Mouse (Mus musculus) 3134 (cell line): ENCODE measurements around the gene C130032M10Rik.
A peak's percentile ranks its signal among the peaks of the same experiment; 100 is the strongest.
"Not testable (repeated sequence)": the region's sequence is repeated elsewhere in the genome, so short reads cannot be mapped to it uniquely, and the experiment has no call there.

Experiments used
- DNase-seq: peaks from one replicate; pipeline ENCODE4 v3.0.0-alpha.2; 2011; ENCODE audit warnings: low spot score; ENCODE audit not compliant: insufficient read length; ENCODE audit errors: extremely low read depth

The C130032M10Rik gene

DNA sequence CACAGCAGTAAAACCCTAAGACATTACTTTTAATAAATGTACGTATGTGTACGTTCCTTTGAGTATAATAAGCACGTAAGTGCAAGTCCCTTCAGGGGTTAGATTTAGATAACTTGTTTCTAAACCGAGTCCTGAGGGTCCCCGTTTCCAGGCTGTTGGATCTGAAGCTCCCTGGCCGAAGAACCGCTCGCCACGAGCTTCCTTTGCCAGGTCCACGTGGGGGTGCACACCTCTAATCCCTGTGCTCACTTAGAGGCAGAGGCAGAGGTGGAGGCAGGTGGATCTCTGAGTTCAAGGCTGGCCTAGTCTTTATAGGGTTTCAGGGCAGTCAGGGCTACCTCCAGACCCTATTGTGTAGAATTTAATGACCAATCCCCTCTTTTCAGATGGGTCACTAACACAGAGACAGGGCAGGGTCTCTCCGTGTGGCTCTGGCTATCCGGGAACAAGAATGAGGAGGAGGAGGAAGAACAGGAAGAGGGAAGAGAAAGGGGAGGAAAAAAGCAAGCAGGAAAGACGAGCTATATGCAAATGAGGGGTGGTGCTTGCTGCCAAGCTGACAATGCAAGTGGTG, 2.5 kb downstream of the C130032M10Rik start:
- no peak for DNase-seq

DNA sequence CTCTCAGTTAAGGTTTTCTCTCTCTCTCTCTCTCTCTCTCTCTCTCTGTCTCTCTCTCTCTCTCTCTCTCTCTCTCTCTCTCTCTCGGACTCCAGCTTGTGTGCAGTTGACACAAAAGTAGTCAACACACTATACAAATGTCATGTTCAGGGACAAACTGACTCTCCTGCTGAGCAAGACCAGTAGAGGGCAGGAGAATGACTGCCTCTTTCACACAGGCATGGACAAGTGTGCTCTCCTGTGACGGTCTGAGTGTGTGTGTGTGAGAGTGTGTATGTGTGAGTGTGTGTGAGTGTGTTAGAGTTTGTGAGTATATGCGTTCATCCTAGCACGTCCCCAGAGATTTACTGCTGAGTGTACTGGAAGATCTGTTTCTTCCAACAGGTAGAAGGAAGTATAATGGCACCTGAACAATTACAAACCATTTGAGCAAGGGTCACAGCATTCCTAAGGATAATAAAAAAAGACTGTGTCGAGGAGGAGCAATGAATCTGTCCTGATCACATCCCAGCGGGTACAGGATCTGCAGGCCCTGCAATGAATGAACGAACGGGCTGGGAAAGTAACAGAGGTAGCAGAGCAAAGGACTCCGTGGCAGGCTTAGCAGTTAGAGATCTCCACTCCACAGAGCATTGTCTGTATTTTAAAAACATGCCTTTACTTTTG, 3.4 kb downstream of the C130032M10Rik start:
- DNase-seq, result no peak

DNA sequence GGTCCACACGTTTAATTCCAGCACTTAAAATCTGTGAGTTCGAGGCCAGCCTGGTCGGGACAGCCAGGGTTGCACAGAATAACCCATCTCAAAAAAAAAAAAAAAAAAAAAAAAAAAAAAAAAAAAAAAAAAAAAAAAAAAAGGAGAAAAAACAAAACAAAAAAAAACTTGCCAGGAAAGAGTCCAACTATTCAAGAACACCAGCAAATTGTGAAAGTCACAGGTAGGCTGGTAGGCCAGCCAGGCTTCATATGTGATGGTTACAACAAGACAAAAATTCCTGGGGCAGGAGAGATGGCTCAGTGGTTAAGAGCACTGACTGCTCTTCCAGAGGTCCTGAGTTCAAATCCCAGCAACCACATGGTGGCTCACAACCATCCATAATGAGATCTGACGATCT, 5.0 kb downstream of the C130032M10Rik start:
- DNase-seq, result not testable (repeated sequence)

DNA sequence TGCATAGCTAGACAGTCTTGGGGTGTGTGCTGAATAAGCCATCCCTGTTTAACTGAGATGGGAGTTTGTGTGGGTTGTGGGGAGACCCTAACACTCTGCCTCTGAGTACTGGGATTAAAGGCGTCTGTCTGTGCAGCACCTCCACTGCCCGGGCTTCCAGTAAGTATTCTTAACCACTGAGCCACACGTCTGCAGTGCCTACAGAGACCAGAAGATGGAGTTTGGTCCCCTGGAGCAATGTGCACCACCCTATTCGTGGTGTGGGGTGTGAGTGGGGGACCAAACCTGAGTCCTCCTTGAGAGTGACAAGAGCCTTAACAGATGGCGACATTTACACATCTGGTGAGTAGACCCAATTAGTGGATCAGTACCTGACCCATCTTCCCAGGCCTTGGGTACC, 6.5 kb downstream of the C130032M10Rik start:
- no peak for DNase-seq

DNA sequence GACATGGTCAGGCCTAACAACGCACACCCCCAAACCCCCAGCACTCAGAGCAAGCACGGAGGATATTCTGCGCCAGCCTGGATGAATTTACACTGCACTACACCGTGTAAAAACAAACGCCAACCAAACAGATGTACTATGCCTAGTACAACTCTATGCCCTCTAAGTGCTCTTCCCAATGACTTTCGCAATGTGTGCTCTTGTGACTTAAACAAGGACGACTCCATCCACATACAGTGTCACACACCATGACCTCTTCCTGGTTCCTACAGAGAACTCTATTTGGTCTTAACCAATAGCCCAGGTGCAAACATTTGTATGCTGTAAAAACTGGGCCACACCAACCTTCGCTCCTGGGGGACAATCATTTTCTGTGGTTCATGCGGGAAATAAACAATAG, 7.0 kb downstream of the C130032M10Rik start:
- DNase-seq, result no peak

DNA sequence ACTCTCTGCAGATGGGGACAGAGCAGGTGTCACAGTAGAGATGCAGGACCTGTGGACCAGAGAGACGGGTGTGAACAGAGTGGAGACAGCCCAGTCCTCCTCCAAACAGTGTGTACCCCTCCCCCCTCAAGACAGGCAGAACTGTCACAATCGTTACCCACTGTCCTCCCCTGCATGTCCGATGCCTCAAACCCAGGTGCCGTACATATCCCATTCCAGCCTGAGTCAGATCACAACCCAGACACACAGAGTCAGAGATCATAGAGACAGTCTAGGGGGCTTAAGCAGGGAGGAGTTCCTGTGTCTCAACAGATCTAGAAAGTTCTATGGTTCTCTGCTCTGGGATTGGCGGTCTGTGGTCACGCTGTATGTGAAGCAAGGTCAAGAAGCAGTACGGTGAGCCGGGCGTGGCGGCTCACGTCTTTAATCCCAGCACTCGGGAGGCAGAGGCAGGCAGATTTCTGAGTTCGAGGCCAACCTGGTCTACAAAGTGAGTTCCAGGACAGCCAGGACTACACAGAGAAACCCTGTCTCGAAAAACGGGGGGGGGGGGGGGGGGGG, 9.7 kb downstream of the C130032M10Rik start:
- DNase-seq, result no peak

DNA sequence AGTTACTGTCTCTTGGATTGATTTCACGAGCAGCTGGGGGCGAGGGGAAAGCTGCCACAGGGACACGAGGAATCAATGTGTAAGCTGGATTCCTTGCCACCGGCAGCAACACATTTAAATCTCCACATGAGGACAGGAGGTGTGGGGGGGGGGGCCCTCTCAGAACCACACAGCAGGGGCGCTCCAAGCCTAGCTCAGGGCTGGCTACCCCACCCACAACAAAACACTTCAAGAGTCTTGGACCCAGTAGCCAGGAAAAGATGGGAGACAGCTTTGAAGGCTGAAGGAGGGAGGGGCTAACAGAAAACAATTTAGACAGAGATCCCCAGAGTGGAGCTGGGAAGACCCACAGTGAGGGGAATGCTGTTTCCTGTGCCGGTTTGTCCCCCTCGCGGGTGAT, 10.4 kb downstream of the C130032M10Rik start:
- DNase-seq, result peak; percentile 44

DNA sequence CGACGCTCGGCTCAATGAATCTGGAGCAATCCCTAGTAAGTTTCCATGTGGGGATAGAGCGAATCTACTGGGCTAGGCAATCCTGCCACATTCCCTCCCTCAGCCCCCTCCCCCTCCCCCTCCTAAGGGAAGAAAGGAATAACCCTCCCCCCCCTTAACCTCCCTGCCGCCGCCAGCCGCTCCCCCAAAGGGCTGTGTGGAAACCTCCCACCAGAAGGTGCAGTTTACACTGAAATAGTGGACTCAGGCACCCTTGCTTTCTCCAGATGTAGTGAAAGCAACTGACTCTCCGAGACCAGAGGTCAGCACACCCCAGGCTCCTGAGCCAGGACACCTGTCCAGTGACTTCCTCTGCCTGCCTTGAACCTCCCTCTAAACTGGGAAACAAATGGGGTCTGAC, 11.1 kb downstream of the C130032M10Rik start:
- peak; percentile 64 for DNase-seq

DNA sequence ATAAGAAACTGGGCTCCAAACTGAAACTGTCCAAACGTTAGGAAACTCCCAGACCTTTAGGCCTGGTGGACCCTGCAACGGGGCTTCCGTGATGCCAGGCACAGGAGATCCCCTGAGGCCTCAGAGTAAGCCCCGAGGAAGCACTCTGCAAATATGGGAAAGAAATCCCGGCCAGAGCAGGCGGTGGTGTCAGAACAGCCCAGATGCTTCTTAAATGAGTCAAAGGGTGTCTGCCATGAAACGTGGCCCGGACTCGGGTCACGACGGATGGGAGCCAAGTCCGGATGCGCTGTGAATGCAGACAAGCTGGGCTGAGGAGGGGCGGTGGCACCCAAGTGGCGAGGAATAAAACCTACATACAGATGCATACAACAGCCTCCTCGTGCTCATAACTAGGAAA, 11.6 kb downstream of the C130032M10Rik start:
- DNase-seq, result peak; percentile 88

DNA sequence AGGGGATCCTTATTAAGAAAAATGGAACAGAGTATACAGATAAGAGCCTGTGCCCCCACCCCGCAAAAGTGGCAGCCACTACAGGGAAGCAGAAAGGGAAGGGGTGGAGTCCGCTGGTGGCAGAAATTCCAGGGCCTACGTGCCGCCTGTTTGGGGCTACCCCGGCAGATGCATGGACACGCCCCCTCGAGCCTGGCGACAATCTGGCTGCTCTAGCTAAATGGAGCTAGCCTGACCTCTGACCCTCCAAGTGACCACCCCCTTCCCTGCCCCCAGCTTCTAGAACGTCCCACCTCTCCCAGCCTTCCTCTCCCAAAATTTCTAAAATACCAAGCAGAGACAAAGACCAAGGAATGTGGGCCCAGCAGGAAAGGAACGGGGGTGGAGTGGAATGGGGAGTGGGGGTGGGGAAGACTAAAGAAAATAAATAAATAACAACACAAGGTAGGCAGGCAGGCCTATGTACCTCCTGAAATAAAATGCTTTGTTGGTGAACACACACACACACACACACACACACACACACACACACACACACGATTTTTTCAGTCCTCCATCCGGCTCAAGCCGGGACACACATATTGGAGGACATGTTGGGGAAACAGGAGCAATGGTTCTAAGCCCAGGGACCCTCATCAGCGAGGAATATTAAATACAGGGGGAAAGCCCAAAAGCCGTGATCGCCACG, 12.6 kb downstream of the C130032M10Rik start:
- DNase-seq, result peak; percentile 75

DNA sequence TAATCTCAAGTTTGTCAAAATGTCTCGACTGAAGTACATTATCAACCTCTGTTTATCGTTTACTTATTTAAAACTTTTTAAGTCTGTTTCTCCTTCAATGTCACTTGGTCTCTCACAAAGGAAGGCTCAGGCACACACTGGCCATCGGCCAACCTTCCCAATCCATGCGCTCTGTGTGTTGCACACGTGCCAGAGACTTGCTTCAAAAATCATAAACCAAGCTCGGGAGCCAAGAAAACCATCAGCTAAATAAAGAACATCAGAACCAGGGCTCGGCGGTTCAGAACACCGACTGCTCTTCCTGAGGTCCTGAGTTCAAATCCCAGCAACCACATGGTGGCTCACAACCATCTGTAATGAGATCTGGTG, 13.2 kb downstream of the C130032M10Rik start:
- no peak for DNase-seq

DNA sequence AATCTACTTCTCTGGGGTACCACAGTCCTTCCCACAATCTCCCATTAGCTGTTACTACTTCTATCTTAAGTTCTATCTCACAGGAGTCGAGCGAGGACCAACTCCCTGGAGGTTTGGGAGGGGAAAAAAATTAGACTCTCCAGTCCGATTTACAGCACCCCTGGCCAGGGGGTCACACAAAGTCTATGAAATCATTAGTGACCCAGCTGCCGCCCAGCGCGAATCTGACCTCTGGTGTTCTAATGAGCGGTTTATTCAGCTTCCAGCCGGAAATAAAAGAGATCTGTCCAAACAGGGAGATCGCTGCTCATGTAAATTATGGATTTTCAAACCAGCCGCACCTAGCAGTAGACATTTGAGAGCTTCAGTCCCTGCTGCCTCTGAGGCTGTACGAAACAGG, 15.8 kb downstream of the C130032M10Rik start:
- DNase-seq, result no peak

DNA sequence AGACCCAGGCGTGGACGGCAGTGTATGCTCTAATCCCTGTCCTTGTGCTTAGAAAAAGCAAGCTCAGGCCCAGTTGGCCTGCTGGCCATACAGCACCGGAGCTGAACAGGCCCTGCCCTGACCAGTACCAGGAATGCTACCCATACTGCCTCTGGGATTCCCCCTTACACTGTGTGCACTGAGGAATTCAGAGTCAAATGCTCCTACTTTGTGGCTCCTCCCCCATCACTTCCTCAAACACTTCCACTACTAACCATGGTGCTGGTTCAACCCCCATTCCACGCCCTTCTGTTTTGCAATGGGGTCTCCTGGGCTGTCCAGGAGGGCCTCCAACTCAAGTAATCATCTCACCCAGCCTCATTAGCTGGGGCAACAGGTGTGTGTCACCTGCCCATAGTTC, 18.4 kb downstream of the C130032M10Rik start:
- no peak for DNase-seq

DNA sequence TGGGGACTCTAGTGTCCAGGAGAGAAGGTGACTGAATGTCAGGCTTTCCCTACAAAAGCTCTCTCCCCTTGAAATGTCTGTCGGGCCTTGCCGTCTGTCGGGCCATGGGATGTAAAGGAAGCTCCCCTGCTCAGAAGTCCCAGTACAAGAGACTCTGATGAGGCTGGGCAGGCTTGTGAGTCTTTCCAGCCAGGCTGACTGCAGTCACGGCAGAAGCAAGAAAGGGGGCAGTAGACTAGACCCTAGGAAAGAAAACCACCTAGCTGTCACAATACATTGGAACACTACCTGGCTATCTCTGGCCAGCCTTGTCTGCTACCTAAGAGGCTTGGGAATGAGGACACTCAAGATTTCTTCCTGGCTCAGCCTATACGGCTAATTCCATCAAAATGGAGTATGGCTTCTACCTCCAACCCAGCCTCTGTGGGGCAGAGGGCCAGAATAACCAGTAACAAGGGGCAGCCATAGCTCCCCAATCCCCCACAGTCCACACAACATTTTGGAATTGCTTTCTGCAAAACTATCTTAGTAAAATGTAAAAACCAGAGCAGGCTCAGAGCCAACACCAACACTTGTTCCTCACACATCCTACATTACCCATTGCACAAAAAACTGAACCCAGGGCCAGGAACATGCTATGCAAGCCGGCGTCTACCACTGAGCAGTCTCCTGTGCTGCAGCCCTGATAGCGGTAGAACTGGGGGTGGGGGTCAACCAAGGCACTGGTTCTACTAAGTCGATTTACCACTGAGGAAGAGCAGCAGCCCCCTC, 19.4 kb downstream of the C130032M10Rik start:
- no peak for DNase-seq

DNA sequence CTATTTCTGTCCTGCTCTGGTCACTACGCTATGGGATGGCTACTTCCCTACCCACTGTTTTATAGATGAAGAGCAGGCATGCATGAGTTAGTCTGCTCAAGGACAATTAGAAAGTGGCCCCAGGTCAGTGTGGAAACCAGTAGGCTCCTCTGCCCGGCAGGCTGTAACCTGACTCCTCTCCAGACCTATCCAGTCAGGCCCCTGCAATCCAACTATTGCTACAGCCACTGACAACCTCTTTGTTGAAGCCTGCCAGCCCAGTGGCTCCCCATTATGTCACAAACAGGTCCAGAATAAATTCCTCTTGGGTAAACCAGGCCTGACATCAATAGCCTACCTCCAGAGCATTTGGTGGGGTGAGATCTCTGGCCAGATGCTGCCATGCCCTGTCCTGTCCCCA, 21.1 kb downstream of the C130032M10Rik start:
- DNase-seq, result no peak

DNA sequence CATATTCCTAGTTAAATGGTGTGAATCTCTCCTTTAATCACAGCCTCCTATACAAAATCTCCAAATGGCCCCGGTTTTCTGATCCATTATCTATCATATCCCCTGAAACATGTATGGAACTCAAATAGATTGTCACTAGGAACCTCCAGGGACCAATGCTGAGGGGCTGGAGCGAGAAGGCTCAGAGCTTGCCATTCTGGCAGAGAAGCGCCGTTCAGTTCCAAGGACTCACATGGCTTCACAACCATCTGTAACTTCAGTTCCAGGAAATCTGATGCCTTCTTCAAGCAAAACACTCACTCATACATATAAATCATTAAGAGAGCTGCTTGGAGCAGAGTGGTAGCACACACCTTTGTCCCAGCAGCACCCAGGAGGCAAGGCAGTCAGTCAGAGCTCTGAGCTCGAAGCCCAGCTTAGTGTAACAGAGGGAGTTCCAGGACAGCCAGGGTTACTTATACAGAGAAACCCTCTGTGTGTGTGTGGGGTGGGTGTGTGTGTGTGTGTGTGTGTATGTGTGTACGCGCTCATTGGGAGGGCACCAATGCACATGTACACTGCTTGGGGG, 23.6 kb downstream of the C130032M10Rik start:
- DNase-seq, result no peak

DNA sequence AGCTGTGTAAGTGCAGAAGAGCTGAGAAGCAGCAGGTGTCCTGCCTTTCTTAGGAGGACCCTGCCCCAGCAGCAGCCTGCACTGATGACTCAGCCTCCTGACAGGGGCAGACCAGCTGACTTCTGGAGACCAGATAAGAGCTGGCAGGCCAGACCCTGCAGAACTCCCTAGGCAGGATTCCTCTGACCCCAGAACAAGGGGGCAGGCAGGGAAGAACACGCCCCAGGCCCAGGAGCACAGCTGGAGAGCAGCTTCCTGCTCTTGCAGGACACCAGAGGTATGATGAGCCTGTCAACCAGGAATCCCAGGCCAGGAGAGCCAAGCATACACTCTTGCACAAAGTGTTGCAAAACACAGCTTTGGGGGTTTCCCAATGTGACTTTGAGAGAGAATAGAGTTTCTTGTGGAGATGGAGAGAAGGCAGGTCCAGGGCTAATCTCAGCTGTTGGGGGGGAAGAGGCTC, 25.8 kb downstream of the C130032M10Rik start:
- DNase-seq, result no peak

DNA sequence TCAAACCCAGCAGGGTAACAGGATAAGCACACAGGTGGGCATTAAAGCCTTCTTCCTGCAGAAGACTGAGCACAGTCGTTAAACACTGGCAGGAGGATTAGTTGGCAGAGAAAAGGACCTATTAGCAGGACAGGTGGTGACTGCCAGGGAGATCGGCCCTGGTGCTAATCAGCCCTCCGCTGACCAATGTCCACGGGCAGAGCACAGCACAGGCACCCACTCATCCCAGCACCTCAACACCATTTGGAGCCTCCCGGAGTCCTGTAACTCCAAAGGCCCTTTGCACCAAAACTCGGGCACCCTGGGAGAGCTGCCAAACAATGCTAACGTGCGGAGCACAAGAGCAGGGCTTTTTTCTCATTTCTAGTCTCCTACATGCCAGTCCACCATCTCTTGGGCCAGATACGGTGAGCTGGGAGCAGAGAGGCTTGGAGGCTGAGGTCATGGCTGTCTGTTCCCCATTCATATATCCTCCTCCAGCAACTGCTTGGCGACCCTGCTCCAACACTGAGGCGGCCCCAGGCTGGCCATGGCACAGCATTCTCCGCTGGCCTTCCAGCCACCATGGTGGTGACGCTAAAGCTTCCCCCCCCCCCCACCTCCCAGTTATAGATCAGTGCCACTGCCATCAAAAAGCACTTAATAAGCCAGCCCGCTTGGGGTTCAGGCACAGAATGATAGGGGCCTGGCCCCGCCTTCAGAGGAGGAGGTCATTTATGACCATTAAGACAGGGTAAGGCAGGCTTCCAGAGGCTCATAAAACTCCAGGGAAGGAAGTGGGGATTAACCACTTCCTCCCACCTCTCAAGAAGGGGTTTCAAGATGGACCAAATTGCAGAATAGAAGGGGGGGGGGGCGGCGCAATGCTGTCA, 28.6 kb downstream of the C130032M10Rik start:
- no peak for DNase-seq

DNA sequence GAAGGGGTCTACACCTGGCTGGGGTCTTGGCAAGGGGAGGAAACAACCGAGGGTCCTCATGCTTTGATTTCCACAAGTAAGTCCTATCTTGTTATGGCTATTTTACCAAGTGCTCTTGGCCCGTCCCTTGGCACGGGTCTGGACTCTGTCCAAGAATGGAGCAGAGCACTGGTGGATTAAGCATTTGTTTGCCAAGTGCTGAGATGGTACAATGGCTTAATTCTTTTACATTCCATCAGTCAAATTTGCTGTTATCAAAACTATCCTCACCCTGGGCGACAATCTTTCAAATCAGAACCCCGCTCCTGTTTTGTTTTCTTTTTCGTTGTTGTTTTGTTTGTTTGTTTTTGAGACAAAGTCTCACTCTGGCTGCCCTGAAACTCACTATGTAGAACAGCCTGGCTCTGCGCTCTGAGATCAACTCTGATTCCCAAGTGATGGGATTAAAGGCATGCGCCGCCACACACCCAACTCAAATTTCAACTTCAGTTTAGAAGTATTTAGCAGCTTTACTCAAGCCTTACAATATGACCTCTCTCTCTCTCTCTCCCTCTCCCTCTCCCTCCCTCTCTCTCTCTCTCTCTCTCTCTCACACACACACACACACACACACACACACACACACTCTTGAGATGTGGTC, 29.4 kb downstream of the C130032M10Rik start:
- DNase-seq, result no peak
